Mouse (Mus musculus) layer of hippocampus, postnatal 25 days (tissue): ENCODE measurements around the gene Cbwd1. TPM values are rescaled to one million over a fixed set of nuclear protein-coding genes. Genes with fewer than 3 reads are reported as not detected.
"Not testable (repeated sequence)": the region's sequence is repeated elsewhere in the genome, so short reads cannot be mapped to it uniquely, and the experiment has no call there.

ENCODE experiments used
- DNase-seq, 2 experiments: peaks; one replicate each; pipeline ENCODE4 v3.0.0; 2022; ENCODE audit warnings: mixed read lengths in 2 of 2, low spot score in 1 of 2; ENCODE audit errors: extremely low spot score in 1 of 2
- microRNA-seq, 2 experiments: library from miRNA; unstranded; fragments of <30 nt; microRNA quantifications; one replicate each; pipeline ENCODE4 v1.2.0; 2021
- total RNA-seq, 2 experiments: library from RNA; stranded (reverse); gene quantifications; 2 replicates each; pipeline ENCODE4 v1.2.3; 2021

Cbwd1 gene
- total RNA-seq, 2 experiments from 2014 or later: 11.8 to 15.5 TPM

DNA sequence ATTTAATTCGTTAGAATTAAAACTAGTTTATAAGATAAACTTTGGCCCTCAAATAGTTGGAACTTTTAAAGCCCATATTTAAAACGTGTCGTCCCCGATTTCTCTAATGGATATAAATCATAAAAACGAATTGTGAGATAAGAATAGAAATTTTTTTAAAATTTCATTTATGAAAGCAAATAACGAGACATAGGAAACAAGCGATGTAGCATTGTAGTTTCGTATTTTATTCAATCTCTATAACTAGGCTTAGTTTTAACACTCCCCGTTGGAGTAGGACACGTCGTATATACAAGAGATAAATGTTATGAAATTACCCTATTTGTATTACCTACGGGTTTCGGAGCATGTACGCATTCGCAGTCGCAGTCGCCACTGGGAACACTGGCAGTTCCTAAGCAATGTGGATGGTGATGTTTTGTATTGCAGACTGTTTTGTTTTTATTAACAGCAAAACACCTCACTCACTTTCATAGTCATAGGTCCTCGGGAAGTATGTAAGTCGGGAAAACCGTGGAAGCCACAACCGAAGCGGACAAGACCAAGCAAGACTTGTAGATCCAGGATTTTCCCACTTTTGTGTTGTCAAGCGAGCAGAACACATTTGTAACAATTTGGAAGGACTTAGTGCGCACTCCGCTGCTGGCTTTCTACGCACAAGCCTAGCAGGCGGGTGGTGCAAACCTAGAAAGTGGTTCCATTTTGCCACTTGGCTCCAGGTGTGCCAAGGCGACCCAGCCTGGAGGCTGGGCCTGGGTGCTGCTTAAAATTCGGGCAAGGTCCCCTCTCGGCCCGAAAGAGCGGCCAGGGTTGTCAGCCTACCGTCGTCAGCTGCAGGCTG lies 62.5 kb downstream of the Cbwd1 start:
- DNase-seq: no peak

DNA sequence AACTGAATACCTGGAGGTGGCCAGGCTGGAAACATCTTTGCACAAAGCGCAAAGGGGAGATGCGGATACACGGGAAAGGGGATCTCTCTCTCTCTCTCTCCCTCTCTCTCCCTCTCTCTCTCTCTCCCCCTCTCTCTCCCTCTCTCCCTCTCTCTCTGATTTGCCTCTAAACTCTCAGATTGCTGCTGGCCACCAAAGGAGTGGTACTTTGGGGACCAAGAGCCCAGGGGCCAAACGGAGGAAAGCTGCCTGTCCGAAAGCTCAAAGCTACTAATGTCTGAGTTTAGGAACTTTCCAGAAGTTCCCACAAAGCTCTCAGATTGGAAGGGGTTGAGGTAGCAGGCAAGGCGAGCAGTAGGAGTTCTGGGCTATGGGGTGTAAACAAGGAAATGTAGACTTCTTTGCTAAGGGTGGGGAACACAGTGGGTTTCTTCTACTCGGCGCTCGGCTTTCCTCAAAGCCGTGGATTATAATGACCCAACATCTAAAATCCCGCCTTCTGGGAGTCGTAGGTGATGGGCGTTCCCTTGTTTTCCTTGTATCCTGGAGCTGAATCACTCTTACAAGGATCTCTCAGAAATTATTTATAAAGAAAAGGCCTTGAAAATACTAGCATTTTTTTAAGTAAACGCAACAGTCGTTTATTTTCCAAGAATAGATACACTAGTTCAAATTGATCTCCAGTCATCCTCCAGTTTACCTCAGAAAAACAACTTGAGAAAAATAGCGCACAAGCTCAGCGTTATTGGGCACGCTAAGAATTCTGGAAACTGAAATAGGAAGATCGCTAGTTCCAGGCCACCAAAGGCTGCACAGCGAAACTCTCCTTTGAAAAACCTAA lies 63.3 kb downstream of the Cbwd1 start:
- DNase-seq: no peak

DNA sequence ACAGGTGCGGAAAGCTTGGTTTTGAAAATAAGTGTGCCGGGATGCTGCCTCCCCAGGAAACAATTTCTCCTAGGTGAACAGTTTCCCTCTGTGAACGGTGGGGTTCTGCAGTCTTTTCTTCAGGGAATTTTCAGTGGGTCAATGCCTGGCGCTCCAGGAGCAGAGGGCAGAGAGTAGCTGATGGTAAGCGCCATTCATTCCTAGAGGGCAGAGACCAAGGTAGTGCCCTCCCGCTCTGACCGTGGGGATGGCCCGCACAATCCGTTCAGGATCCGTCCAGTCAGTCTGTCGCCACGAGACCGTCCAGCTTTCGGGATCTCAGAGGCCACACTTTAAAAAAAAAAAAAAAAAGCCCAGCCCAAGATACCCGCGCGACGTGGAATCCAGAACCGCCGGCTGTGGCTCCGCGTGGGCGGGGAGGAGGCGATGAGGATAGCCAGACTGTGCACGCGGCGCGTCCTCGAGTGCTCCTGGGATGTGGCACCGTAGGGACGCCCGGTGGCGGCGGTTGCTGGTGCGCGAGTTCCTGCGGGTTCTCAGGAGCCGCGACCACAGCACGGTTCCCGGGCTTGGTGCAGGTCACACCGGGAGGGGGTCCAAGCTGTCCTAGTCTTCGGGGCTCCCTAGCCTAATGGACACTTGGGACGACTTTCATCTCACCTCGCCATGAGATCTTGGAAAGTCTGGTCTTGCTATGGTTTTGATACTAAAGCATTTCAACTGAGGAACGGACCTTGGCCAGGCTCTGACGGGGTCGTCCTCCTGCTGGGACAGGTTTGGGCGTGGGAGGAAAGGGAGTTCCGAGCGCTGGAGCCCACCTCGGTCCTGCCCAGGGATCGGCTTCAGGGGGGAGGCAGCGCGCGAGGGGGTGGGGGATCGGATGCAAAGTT lies 64.2 kb downstream of the Cbwd1 start:
- DNase-seq: no peak

DNA sequence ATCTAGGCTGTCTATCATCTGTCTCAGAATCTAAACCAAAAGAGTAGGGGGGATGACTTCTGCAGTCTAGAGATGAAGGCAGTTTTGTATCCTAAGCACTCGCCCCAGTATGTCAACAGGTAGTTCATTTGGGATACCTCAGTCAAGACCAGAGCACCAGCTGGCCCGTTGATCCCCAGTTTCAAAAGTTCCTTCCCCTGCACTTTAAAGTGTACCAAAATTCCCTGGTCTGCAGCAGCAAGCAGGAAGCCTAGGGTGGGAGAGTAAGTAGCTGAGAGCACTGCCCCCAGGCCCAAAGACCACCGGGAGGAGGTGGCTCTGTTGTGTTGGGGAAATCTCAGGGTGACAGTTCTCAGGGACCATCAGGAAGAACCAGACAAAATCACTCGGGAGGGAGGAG lies 64.9 kb downstream of the Cbwd1 start:
- no peak for DNase-seq

DNA sequence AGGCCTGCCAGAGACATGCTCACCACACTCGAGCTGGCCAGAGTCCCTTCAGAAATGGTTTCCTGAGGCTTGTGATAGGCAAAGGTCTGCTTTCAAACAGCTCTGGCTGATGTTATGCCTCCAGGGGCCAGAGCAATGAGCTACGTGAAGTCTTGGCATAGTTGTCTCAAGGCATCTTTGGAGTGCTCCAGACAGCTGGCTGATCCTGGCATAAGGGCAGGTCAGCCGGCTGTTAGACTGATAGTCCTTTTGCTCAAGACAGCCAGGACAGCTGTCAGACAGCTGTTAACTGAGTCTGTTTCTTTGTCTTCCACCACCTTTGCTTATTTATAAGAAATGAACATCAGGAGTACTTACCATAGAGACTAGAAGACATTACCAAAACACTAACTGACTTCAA lies 74.5 kb downstream of the Cbwd1 start:
- DNase-seq: no peak

DNA sequence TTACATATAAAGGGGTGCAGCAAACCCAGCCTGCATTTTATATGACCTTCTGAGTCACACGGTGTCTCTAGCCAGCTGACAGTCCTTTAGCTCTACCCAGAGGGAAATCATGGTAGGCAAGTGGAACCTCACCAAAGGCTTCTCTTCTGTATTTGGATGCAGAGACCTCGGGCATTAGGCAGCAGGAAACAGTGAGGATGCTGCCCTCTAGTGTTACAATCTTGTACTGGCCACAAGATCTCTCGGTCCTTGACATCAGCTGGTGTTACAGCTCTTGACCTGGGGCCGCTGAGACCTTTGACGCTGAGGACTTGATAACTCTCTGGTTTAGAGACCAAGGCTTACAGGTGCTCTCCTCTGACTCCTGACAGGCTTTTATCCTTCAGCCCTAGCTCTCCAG lies 75.9 kb downstream of the Cbwd1 start:
- DNase-seq: peak in 1 of 2 experiments; percentile 54

DNA sequence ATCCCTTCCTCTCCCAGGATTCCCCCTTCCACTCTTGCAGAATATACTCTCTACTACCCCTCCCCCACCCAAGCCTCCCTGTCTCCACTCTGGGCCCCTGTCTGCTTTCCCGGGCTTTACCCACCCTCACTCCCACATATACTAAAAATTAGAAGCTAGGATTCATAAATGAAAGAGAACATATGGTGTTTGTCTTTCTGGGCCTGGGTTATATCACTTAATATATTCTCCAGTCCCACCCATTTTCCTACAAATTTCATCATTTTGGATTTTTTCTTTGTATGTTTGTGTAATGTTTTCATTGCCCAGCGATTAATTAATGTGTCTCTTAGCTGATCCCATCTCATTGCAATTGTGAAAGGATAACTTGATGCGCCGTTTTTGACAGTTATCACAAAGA lies 80.2 kb downstream of the Cbwd1 start:
- no peak for DNase-seq

DNA sequence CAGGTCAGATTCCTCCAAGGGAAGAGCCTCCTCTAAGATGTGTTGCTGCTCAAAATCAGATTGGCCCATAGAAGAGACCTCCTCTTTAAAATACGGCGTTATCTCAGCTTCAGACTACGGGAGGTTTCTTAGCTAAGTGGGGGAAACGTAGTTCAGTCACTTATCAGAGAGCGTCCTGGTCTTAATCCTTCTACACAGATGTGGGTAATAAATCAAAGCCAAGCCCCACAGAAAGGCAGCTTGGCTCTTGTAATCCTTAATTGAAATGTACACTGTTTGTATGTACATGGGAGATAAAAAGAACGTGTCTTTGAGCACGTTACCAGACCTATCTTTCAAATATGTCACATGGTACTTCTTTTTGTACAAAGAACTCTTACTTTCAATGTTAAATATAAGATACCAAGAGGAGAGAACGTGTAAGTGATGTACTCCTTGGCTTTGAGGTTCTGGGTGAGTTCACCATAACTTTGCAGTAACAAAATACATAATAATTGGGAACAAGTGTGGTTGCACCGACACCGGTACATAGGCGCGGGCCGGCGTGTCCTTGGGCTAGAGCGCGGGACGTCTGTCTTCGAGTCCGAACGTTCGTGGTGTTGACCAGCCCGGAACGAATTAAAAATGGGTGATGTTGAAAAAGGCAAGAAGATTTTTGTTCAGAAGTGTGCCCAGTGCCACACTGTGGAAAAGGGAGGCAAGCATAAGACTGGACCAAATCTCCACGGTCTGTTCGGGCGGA lies 86.1 kb downstream of the Cbwd1 start, which contains the start of gene Gm10053:
Gene Gm10053 (plus strand): TSS at position 558 of the 742 bp plus-strand sequence.
- DNase-seq: not testable (repeated sequence)

DNA sequence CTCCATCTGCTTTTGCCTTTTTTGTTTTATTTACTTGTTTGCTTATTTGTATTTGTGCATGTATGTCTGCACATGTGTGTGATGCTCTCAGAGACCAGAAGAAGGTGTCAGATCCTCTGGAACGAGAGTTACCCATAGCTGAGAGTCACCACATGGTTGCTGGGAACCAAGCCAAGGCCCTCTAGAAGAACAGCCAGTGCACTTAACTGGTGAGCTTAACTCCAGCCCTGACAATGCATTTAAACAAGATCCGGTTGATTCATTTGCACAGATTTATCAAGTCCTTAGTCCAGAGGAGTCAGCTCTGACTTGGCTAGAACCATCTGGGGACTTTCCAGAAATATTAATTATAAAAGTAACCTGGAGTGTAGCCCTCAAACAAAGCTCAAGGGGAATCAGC lies 87.5 kb downstream of the Cbwd1 start:
- no peak for DNase-seq

DNA sequence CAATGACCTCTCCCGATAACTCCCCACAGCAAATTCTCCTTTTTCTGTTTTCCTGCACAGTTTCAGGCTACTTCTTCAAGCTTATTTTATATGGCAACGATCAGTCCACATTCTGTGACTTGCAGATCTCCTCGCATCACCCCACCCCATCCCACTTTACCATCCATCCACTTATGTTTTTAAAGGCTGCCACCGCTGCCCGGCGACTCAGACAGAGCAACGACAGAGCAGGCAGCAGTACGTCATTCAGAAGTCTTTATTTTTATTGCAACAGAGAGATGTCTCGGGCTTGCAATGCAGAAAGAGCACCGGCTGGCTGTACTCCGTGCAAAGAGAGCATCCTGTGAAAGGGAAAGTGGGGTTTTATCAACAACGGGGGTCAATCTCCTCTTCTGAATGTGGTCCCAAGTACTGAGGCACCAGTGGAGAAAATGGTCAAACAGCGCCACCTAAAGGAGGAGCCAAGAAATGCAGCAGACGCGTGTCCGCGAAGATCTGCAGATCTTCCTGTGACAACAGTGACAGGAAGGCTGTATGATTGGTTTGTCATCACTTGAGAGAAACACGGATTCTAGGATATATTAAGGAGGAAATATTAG lies 90.3 kb downstream of the Cbwd1 start:
- peak; percentile 67 to 90 for DNase-seq

Small RNA genes within 50 kb of the gene (microRNA-seq; reads per million reads assigned to microRNA genes)
- 0 reads per million in 2 experiments for gene Mir3084-1

Other genes with a start within 250 kb of the Cbwd1 start
- gene Pgm5, start 99.8 kb downstream of the Cbwd1 start, total RNA-seq: 1 to 10 TPM; 3.2 to 3.6 TPM
- gene Gm10053, start 85.9 kb downstream of the Cbwd1 start, total RNA-seq: 100 to 1,000 TPM; 189 to 216 TPM
- not detected for gene Foxd4, start 60.4 kb downstream of the Cbwd1 start, total RNA-seq
- 1 to 10 TPM; 2.8 to 5.3 TPM for gene Dock8, start 37.9 kb upstream of the Cbwd1 start, total RNA-seq